Mouse (Mus musculus) C2C12 (cell line): ENCODE measurements around the gene Apoc1.

ENCODE experiments used
- CTCF ChIP-seq: IDR thresholded peaks from one replicate; pipeline ENCODE4 v1.5.1; 2011; ENCODE audit not compliant: control insufficient read depth, insufficient read depth, insufficient read length
- MAX ChIP-seq: IDR thresholded peaks from one replicate; pipeline ENCODE4 v1.6.1; 2011; ENCODE audit warnings: mild to moderate bottlenecking, control low read depth
- MYOD1 ChIP-seq: IDR thresholded peaks from one replicate; pipeline ENCODE4 v1.6.1; 2011; ENCODE audit warnings: low read depth; ENCODE audit not compliant: control insufficient read depth, insufficient read length
- MYOG ChIP-seq: IDR thresholded peaks from one replicate; pipeline ENCODE4 v1.6.1; 2011; ENCODE audit not compliant: control insufficient read depth, insufficient read length; ENCODE audit errors: extremely low read depth
- USF1 ChIP-seq: IDR thresholded peaks from one replicate; pipeline ENCODE4 v1.6.1; 2011; ENCODE audit warnings: low read depth, mild to moderate bottlenecking, control low read depth, moderate library complexity

- TF ChIP-seq CTCF = no peak
- no peak for TF ChIP-seq USF1
- TF ChIP-seq MAX = no peak
- no peak for TF ChIP-seq MYOD1
- TF ChIP-seq MYOG = no peak
These were observed 22.4 kb upstream of the Apoc1 start for GRCm38 (mm10) chr7:19714836-19715235.
